Mouse (Mus musculus) CH12.LX (cell line): ENCODE data around the gene Tha1. TPM values are rescaled to one million over a fixed set of nuclear protein-coding genes. Genes with fewer than 3 reads are reported as not detected.

ENCODE experiments used
- DNase-seq: peaks from one replicate; pipeline ENCODE4 v3.0.0-alpha.2; 2013; ENCODE audit errors: extremely low read depth
- H3K27ac ChIP-seq: 2 replicates; pipeline ENCODE4 v1.5.1; 2012; ENCODE audit warnings: low read depth, mild to moderate bottlenecking, control low read depth, moderate library complexity; ENCODE audit not compliant: insufficient read depth
- H3K27me3 ChIP-seq: replicated peaks from 2 replicates; pipeline ENCODE3; 2012; ENCODE audit warnings: inconsistent platforms
- H3K36me3 ChIP-seq, 2 experiments: replicated peaks in 1 of 2; 2 replicates each; pipeline versions ENCODE3 to v1.6.1; 2012; ENCODE audit warnings: inconsistent platforms in 1 of 2, low read length in 1 of 2, mild to moderate bottlenecking in 1 of 2, mixed read lengths in 1 of 2, moderate library complexity in 1 of 2; ENCODE audit not compliant: control insufficient read depth in 1 of 2, insufficient read depth in 1 of 2
- H3K4me1 ChIP-seq, 2 experiments: 2 replicates each; pipeline ENCODE4 v1.6.1; 2012; ENCODE audit warnings: inconsistent platforms in 1 of 2, moderate library complexity in 1 of 2; ENCODE audit not compliant: insufficient read depth in 2 of 2, control insufficient read depth in 1 of 2
- H3K4me2 ChIP-seq: 2 replicates; pipeline ENCODE4 v1.6.1; 2012; ENCODE audit warnings: low read depth, mild to moderate bottlenecking, control low read depth; ENCODE audit not compliant: poor library complexity, insufficient read depth, severe bottlenecking
- H3K4me3 ChIP-seq, 3 experiments: fragments of 150-350 bp in 1 of 3; sonication (generic) in 1 of 3; replicated peaks in 1 of 3; 2 replicates each; pipeline versions ENCODE3 to v1.5.1; 2011 to 2012; ENCODE audit warnings: low read depth in 2 of 3, low read length in 2 of 3, mild to moderate bottlenecking in 2 of 3, moderate library complexity in 2 of 3, control low read depth in 1 of 3, improper control_type of control experiment in 1 of 3, inconsistent platforms in 1 of 3, mixed read lengths in 1 of 3; ENCODE audit not compliant: poor library complexity in 1 of 3
- H3K79me2 ChIP-seq: replicated peaks from 2 replicates; pipeline ENCODE4 v1.6.1; 2012; ENCODE audit warnings: mild to moderate bottlenecking, moderate library complexity; ENCODE audit not compliant: control insufficient read depth, poor library complexity, insufficient read depth, severe bottlenecking; ENCODE audit errors: extremely low read depth
- H3K9ac ChIP-seq: 2 replicates; pipeline ENCODE4 v1.6.1; 2012; ENCODE audit warnings: low read depth, mild to moderate bottlenecking, control low read depth, moderate library complexity; ENCODE audit not compliant: insufficient read depth
- H3K9me3 ChIP-seq: replicated peaks from 2 replicates; pipeline ENCODE3; 2012; ENCODE audit warnings: low read length, inconsistent platforms, mixed read lengths
- BHLHE40 ChIP-seq: IDR thresholded peaks from 2 replicates; pipeline ENCODE4 v1.6.1; 2011; ENCODE audit warnings: mild to moderate bottlenecking, low read depth, low read length, improper control_type of control experiment
- CHD1 ChIP-seq: IDR thresholded peaks from 2 replicates; pipeline ENCODE4 v1.6.1; 2012; ENCODE audit warnings: low read depth, low read length, improper control_type of control experiment, inconsistent platforms
- CHD2 ChIP-seq: IDR thresholded peaks from 2 replicates; pipeline ENCODE4 v1.6.1; 2011; ENCODE audit warnings: low read length, improper control_type of control experiment
- CTCF ChIP-seq, 2 experiments: IDR thresholded peaks in 1 of 2; conservative IDR thresholded peaks in 1 of 2; 2 replicates each; pipeline ENCODE4 v1.5.1; 2011 to 2012; ENCODE audit warnings: low read depth in 2 of 2, low read length in 2 of 2, improper control_type of control experiment in 1 of 2, inconsistent platforms in 1 of 2, mild to moderate bottlenecking in 1 of 2, moderate library complexity in 1 of 2
- E2F4 ChIP-seq: IDR thresholded peaks from 2 replicates; pipeline ENCODE4 v1.6.1; 2011; ENCODE audit warnings: low read depth, low read length, improper control_type of control experiment; ENCODE audit not compliant: insufficient replicate concordance
- ELF1 ChIP-seq: IDR thresholded peaks from 2 replicates; pipeline ENCODE4 v1.6.1; 2014; ENCODE audit warnings: low read depth, mild to moderate bottlenecking, inconsistent platforms, low read length, improper control_type of control experiment
- EP300 ChIP-seq: IDR thresholded peaks from 2 replicates; pipeline ENCODE4 v1.6.1; 2011; ENCODE audit warnings: low read length, improper control_type of control experiment
- ETS1 ChIP-seq: conservative IDR thresholded peaks from 2 replicates; pipeline ENCODE4 v1.6.1; 2012; ENCODE audit warnings: low read depth, mild to moderate bottlenecking, inconsistent platforms, low read length, improper control_type of control experiment, moderate library complexity
- GABPA ChIP-seq: IDR thresholded peaks from 2 replicates; pipeline ENCODE4 v1.6.1; 2012; ENCODE audit warnings: low read depth, low read length, improper control_type of control experiment, inconsistent platforms; ENCODE audit not compliant: insufficient replicate concordance
- HCFC1 ChIP-seq: IDR thresholded peaks from 2 replicates; pipeline ENCODE4 v1.6.1; 2012; ENCODE audit warnings: low read depth, mild to moderate bottlenecking, inconsistent platforms, low read length, improper control_type of control experiment
- IRF4 ChIP-seq: IDR thresholded peaks from 2 replicates; pipeline ENCODE4 v1.6.1; 2014; ENCODE audit warnings: low read depth, mild to moderate bottlenecking, inconsistent platforms, low read length, improper control_type of control experiment
- JUN ChIP-seq: IDR thresholded peaks from 2 replicates; pipeline ENCODE4 v1.6.1; 2011; ENCODE audit warnings: low read depth, mild to moderate bottlenecking, low read length, improper control_type of control experiment, moderate library complexity; ENCODE audit not compliant: insufficient read depth
- JUND ChIP-seq: conservative IDR thresholded peaks from 2 replicates; pipeline ENCODE4 v1.6.1; 2011; ENCODE audit warnings: low read depth, low read length, improper control_type of control experiment
- KAT2A ChIP-seq: IDR thresholded peaks from 2 replicates; pipeline ENCODE4 v1.6.1; 2012; ENCODE audit warnings: low read length, improper control_type of control experiment, inconsistent platforms; ENCODE audit not compliant: insufficient replicate concordance
- MAFK ChIP-seq: IDR thresholded peaks from 2 replicates; pipeline ENCODE4 v1.6.1; 2011; ENCODE audit warnings: low read length, improper control_type of control experiment; ENCODE audit not compliant: insufficient replicate concordance
- MAX ChIP-seq: IDR thresholded peaks from 2 replicates; pipeline ENCODE4 v1.6.1; 2011; ENCODE audit warnings: low read length, improper control_type of control experiment
- MAZ ChIP-seq: IDR thresholded peaks from 2 replicates; pipeline ENCODE4 v1.6.1; 2012; ENCODE audit warnings: low read depth, mild to moderate bottlenecking, inconsistent platforms, low read length, improper control_type of control experiment, moderate library complexity
- MEF2A ChIP-seq: IDR thresholded peaks from 2 replicates; pipeline ENCODE4 v1.6.1; 2014; ENCODE audit warnings: low read depth, mild to moderate bottlenecking, inconsistent platforms, low read length, improper control_type of control experiment, borderline replicate concordance
- MXI1 ChIP-seq: IDR thresholded peaks from 2 replicates; pipeline ENCODE4 v1.6.1; 2011; ENCODE audit warnings: mild to moderate bottlenecking, low read depth, low read length, improper control_type of control experiment
- MYC ChIP-seq: IDR thresholded peaks from 2 replicates; pipeline ENCODE4 v1.6.1; 2011; ENCODE audit warnings: low read depth, mild to moderate bottlenecking, improper control_type of control experiment, low read length
- NELFE ChIP-seq: IDR thresholded peaks from 2 replicates; pipeline ENCODE4 v1.6.1; 2011; ENCODE audit warnings: low read depth, low read length, improper control_type of control experiment
- NRF1 ChIP-seq: IDR thresholded peaks from 2 replicates; pipeline ENCODE4 v1.6.1; 2014; ENCODE audit warnings: low read depth, mild to moderate bottlenecking, inconsistent platforms, low read length, improper control_type of control experiment, moderate library complexity
- PAX5 ChIP-seq: IDR thresholded peaks from 2 replicates; pipeline ENCODE4 v1.6.1; 2012; ENCODE audit warnings: low read length, inconsistent platforms, mixed read lengths
- POLR2A ChIP-seq: IDR thresholded peaks from 2 replicates; pipeline ENCODE4 v1.6.1; 2011; ENCODE audit warnings: low read depth, mild to moderate bottlenecking, improper control_type of control experiment, low read length
- POLR2AphosphoS2 ChIP-seq: IDR thresholded peaks from 2 replicates; pipeline ENCODE4 v1.6.1; 2011; ENCODE audit warnings: low read depth, low read length, improper control_type of control experiment
- RAD21 ChIP-seq: IDR thresholded peaks from 2 replicates; pipeline ENCODE4 v1.6.1; 2011; ENCODE audit warnings: low read depth, mild to moderate bottlenecking, low read length, improper control_type of control experiment, moderate library complexity
- RCOR1 ChIP-seq: conservative IDR thresholded peaks from 2 replicates; pipeline ENCODE4 v1.6.1; 2012; ENCODE audit warnings: low read depth, mild to moderate bottlenecking, inconsistent platforms, low read length, improper control_type of control experiment
- SIN3A ChIP-seq: IDR thresholded peaks from 2 replicates; pipeline ENCODE4 v1.6.1; 2012; ENCODE audit warnings: low read length, improper control_type of control experiment, inconsistent platforms
- SMC3 ChIP-seq: IDR thresholded peaks from 2 replicates; pipeline ENCODE4 v1.6.1; 2011; ENCODE audit warnings: low read depth, low read length, improper control_type of control experiment
- TBP ChIP-seq: conservative IDR thresholded peaks from 2 replicates; pipeline ENCODE4 v1.6.1; 2011; ENCODE audit warnings: low read depth, low read length, improper control_type of control experiment
- TCF12 ChIP-seq: IDR thresholded peaks from 2 replicates; pipeline ENCODE4 v1.6.1; 2014; ENCODE audit warnings: low read depth, mild to moderate bottlenecking, inconsistent platforms, low read length, improper control_type of control experiment
- UBTF ChIP-seq: IDR thresholded peaks from 2 replicates; pipeline ENCODE4 v1.6.1; 2012; ENCODE audit warnings: low read depth, mild to moderate bottlenecking, inconsistent platforms, low read length, improper control_type of control experiment, moderate library complexity
- USF1 ChIP-seq: IDR thresholded peaks from 2 replicates; pipeline ENCODE4 v1.6.1; 2014; ENCODE audit warnings: low read depth, mild to moderate bottlenecking, inconsistent platforms, low read length, improper control_type of control experiment
- USF2 ChIP-seq: conservative IDR thresholded peaks from 2 replicates; pipeline ENCODE4 v1.6.1; 2011; ENCODE audit warnings: low read depth, low read length, improper control_type of control experiment
- ZC3H11A ChIP-seq: IDR thresholded peaks from 2 replicates; pipeline ENCODE4 v1.6.1; 2012; ENCODE audit warnings: low read depth, mild to moderate bottlenecking, inconsistent platforms, low read length, improper control_type of control experiment
- ZKSCAN1 ChIP-seq: IDR thresholded peaks from 2 replicates; pipeline ENCODE4 v1.6.1; 2012; ENCODE audit warnings: low read depth, inconsistent platforms, low read length, improper control_type of control experiment, borderline replicate concordance
- ZMIZ1 ChIP-seq: IDR thresholded peaks from 2 replicates; pipeline ENCODE4 v1.6.1; 2012; ENCODE audit warnings: low read depth, mild to moderate bottlenecking, inconsistent platforms, low read length, improper control_type of control experiment
- ZNF384 ChIP-seq: IDR thresholded peaks from 2 replicates; pipeline ENCODE4 v1.6.1; 2012; ENCODE audit warnings: low read depth, low read length, improper control_type of control experiment, inconsistent platforms
- dilution Hi-C: fragments of 300-500 bp; cut with MboI; formaldehyde crosslinking; loops from 2 replicates; pipeline ENCODE4 v1.14.3; 2020; ENCODE audit warnings: low sequenced_read_pairs; ENCODE audit not compliant: extremely low pct_unique_long_range_greater_than_20kb, extremely low pct_ligation_motif_present
- in situ Hi-C: fragments of 300-500 bp; cut with MboI; formaldehyde crosslinking; loops from 3 replicates; pipeline ENCODE4 v1.14.3; 2019; ENCODE audit warnings: low sequenced_read_pairs, low pct_ligation_motif_present, low pct_unique_long_range_greater_than_20kb, mixed read lengths
- polyA plus RNA-seq: library from polyadenylated mRNA; unstranded; fragments of >175 nt; gene quantifications from 2 replicates; pipeline ENCODE4 v1.2.1, GENCODE M21; 2012; ENCODE audit warnings: low read depth; ENCODE audit not compliant: insufficient read length
- total RNA-seq, 2 experiments: library from RNA; depleted of rRNA; stranded (reverse); fragments of 300-350 nt in 1 of 2; fragments of >200 nt in 1 of 2; gene quantifications; 2 replicates each; pipeline ENCODE4 v1.2.3; 2012 to 2014

Gene Tha1
- total and polyA plus RNA-seq, 3 experiments: not detected

GRCm38 (mm10) chr11:117825333-117826101 lies 47.8 kb downstream of the Tha1 start, which contains the start of the genes Afmid and Tk1:
TSS of gene Afmid (plus strand) at chr11:117825924.
TSS of gene Tk1 (minus strand) at chr11:117826092.
- peak within 1 kb of the TSS; percentile 64 to 77 (median 65) for H3K4me3 ChIP-seq
- peak; percentile 66; the same call in 1 of the 2 replicates for TF ChIP-seq IRF4
- TF ChIP-seq POLR2AphosphoS2: no peak; the same call in 1 of the 2 replicates
- no peak for TF ChIP-seq ZC3H11A
- peak; percentile 69 for TF ChIP-seq HCFC1
- TF ChIP-seq ELF1: peak; percentile 36; the same call in 1 of the 2 replicates
- peak; percentile 95; the same call in 1 of the 2 replicates for TF ChIP-seq SIN3A
- peak; percentile 86 for TF ChIP-seq TBP
- peak; percentile 90 for TF ChIP-seq POLR2A
- peak; percentile 64 for TF ChIP-seq TCF12
- TF ChIP-seq UBTF: no peak
- TF ChIP-seq MAX: no peak; the same call in 1 of the 2 replicates
- no peak for TF ChIP-seq MAZ
- TF ChIP-seq RAD21: no peak
- TF ChIP-seq ZMIZ1: no peak; the same call in 1 of the 2 replicates
- no peak for TF ChIP-seq CTCF (conservative IDR thresholded peaks at IDR 0.05 in 1 of 2, IDR thresholded peaks at IDR 0.05 in 1 of 2; ENCODE audit: low read depth in 2 of 2, low read length in 2 of 2)
- TF ChIP-seq PAX5: no peak
- TF ChIP-seq CHD1: no peak
- no peak for TF ChIP-seq BHLHE40
- TF ChIP-seq RCOR1: no peak
- TF ChIP-seq USF1: no peak
- TF ChIP-seq CHD2: no peak; the same call in 1 of the 2 replicates
- TF ChIP-seq EP300: no peak
- TF ChIP-seq KAT2A: no peak; the same call in 1 of the 2 replicates
- TF ChIP-seq MYC: peak; percentile 53; the same call in 1 of the 2 replicates
- no peak for TF ChIP-seq JUND
- no peak for TF ChIP-seq ZKSCAN1
- TF ChIP-seq MAFK: no peak
- no peak; the same call in none of the 2 replicates for TF ChIP-seq MXI1
- no peak for TF ChIP-seq NRF1
- no peak for TF ChIP-seq ZNF384
- TF ChIP-seq MEF2A: peak; percentile 56; the same call in 1 of the 2 replicates
- no peak for TF ChIP-seq USF2
- no peak for TF ChIP-seq SMC3
- TF ChIP-seq ETS1: no peak
- TF ChIP-seq NELFE: no peak
- TF ChIP-seq GABPA: no peak
- TF ChIP-seq E2F4: peak; percentile 98
- no peak for TF ChIP-seq JUN
- peaks cover 51% of the 10 kb centered on the region for H3K79me2 ChIP-seq
- peak within 1 kb of the TSS; percentile 85 for H3K9ac ChIP-seq
- peaks cover 14 to 57% of the 10 kb centered on the region in 2 experiments for H3K4me1 ChIP-seq
- peak; percentile 97 for DNase-seq
- in situ Hi-C loops (loop anchor here (5.0 to 10.0 kb wide), 3 partner anchors 33 to 351 kb away; no protein-coding TSS in a partner anchor), dilution Hi-C loops (no loop called here)
- H3K27me3 ChIP-seq: no peaks in the 10 kb centered on the region
- peak within 1 kb of the TSS; percentile 94 for H3K27ac ChIP-seq
- no peaks in the 10 kb centered on the region for H3K9me3 ChIP-seq
- H3K36me3 ChIP-seq: peaks cover 30 to 43% of the 10 kb centered on the region in 2 experiments
- peak within 1 kb of the TSS; percentile 89 for H3K4me2 ChIP-seq
